Mouse (Mus musculus) intestine, postnatal 0 days (tissue): ENCODE measurements around the gene Rexo1. TPM values are rescaled to one million over a fixed set of nuclear protein-coding genes. Genes with fewer than 3 reads are reported as not detected.

Source experiments
- ATAC-seq: fragments of 200-750 bp; cut with Nextera tagmentation; 2 replicates; pipeline ENCODE4 v1.8.0; 2017; ENCODE audit warnings: mild to moderate bottlenecking, moderate TSS enrichment, moderate library complexity
- H3K27ac ChIP-seq: fragments of 300-500 bp; sonication (generic); 2 replicates; pipeline ENCODE4 v1.5.1; 2014; ENCODE audit warnings: mild to moderate bottlenecking, low read depth, low read length, moderate library complexity
- H3K27me3 ChIP-seq: fragments of 300-500 bp; sonication (generic); replicated peaks from 2 replicates; pipeline ENCODE4 v1.6.1; 2014; ENCODE audit warnings: low read length, mixed read lengths; ENCODE audit not compliant: control insufficient read depth, insufficient read depth
- H3K36me3 ChIP-seq: fragments of 300-500 bp; sonication (generic); 2 replicates; pipeline ENCODE4 v1.6.1; 2014; ENCODE audit warnings: mild to moderate bottlenecking, moderate library complexity; ENCODE audit not compliant: control insufficient read depth, insufficient read depth
- H3K4me1 ChIP-seq: fragments of 300-500 bp; sonication (generic); replicated peaks from 2 replicates; pipeline ENCODE4 v1.6.1; 2014; ENCODE audit warnings: antibody characterized with exemption, low read length, mixed read lengths; ENCODE audit not compliant: control insufficient read depth, insufficient read depth
- H3K4me2 ChIP-seq: fragments of 300-500 bp; sonication (generic); replicated peaks from 2 replicates; pipeline ENCODE4 v1.6.1; 2014; ENCODE audit warnings: low read depth, mild to moderate bottlenecking, moderate library complexity
- H3K4me3 ChIP-seq: fragments of 300-500 bp; sonication (generic); 2 replicates; pipeline ENCODE4 v1.5.1; 2014; ENCODE audit warnings: low read depth, low read length
- H3K9ac ChIP-seq: fragments of 300-500 bp; sonication (generic); 2 replicates; pipeline ENCODE4 v1.6.1; 2014; ENCODE audit warnings: mild to moderate bottlenecking, low read depth, low read length
- H3K9me3 ChIP-seq: fragments of 300-500 bp; sonication (generic); 2 replicates; pipeline ENCODE4 v1.6.1; 2016; ENCODE audit warnings: mixed run types; ENCODE audit not compliant: control insufficient read depth
- CTCF ChIP-seq: sonication (generic); IDR thresholded peaks from 2 replicates; pipeline ENCODE4 v1.5.1; 2016; ENCODE audit warnings: low read depth, mild to moderate bottlenecking, control low read depth, antibody characterized with exemption, moderate library complexity
- WGBS: fragments of 180-500 bp; shearing (Covaris S2); extraction: QIAGEN DNeasy Blood & Tissue Kit; methylation state at CpG from one replicate; pipeline ENCODE4 v1.1.7; 2014; 5-methylcytosine and 5-hydroxymethylcytosine counted together
- polyA plus RNA-seq: library from polyadenylated mRNA; unstranded; fragments of >200 nt; fragmentation: Nextera tagmentation; extraction: Ambion mirVana; gene quantifications from 2 replicates; pipeline ENCODE4 v1.2.1, GENCODE M21; 2015

Gene Rexo1
- polyA plus RNA-seq, 1 experiment from 2014 or later, result 9.1 TPM

- H3K9me3 ChIP-seq, result no peaks in the 10 kb centered on the region
- H3K4me1 ChIP-seq, result no peaks in the 10 kb centered on the region
- peaks cover 66% of the 10 kb centered on the region for H3K27me3 ChIP-seq
- peak overlapping the region; percentile 67 for H3K4me2 ChIP-seq
- ATAC-seq, result peak; percentile 45
- TF ChIP-seq CTCF, result peak; percentile 96
- 8% methylated on average over 20 of the region's 20 CpGs for WGBS
- no peak overlapping the region for H3K27ac ChIP-seq
- H3K9ac ChIP-seq, result 0 out of 2 replicates have a peak overlapping the region, but pooled peaks have one; percentile 18
- no peaks in the 10 kb centered on the region for H3K36me3 ChIP-seq
- peak overlapping the region; percentile 40 for H3K4me3 ChIP-seq
Observed at GRCm38 (mm10) chr10:80509412-80510272, 51.7 kb downstream of the Rexo1 start.

- peaks cover 70% of the 10 kb centered on the region for H3K27me3 ChIP-seq
- H3K9ac ChIP-seq, result no peak overlapping the region
- H3K36me3 ChIP-seq, result no peaks in the 10 kb centered on the region
- peak; percentile 83 for TF ChIP-seq CTCF
- H3K4me3 ChIP-seq, result no peak overlapping the region
- no peak for ATAC-seq
- H3K4me2 ChIP-seq, result no peak overlapping the region
- H3K9me3 ChIP-seq, result no peaks in the 10 kb centered on the region
- no peaks in the 10 kb centered on the region for H3K4me1 ChIP-seq
- WGBS, result under 1% methylated on average over 11 of the region's 11 CpGs
- no peak overlapping the region for H3K27ac ChIP-seq
Observed at GRCm38 (mm10) chr10:80506222-80506621, 55.1 kb downstream of the Rexo1 start.

- no peak overlapping the region for H3K9ac ChIP-seq
- no peaks in the 10 kb centered on the region for H3K4me1 ChIP-seq
- H3K4me2 ChIP-seq, result no peak overlapping the region
- peaks cover 75% of the 10 kb centered on the region for H3K27me3 ChIP-seq
- no peak overlapping the region for H3K4me3 ChIP-seq
- ATAC-seq, result no peak
- no peak overlapping the region for H3K27ac ChIP-seq
- TF ChIP-seq CTCF, result no peak
- no peaks in the 10 kb centered on the region for H3K36me3 ChIP-seq
- no peaks in the 10 kb centered on the region for H3K9me3 ChIP-seq
- 13% methylated on average over 8 of the region's 9 CpGs for WGBS
Observed at GRCm38 (mm10) chr10:80504724-80505123, 56.6 kb downstream of the Rexo1 start.

- no peak for ATAC-seq
- H3K27me3 ChIP-seq, result peaks cover 79% of the 10 kb centered on the region
- no peaks in the 10 kb centered on the region for H3K36me3 ChIP-seq
- no peak overlapping the region for H3K9ac ChIP-seq
- 0 out of 2 replicates have a peak overlapping the region, but pooled peaks have one; percentile 16 for H3K4me3 ChIP-seq
- no peak for TF ChIP-seq CTCF
- H3K4me1 ChIP-seq, result no peaks in the 10 kb centered on the region
- no peak overlapping the region for H3K27ac ChIP-seq
- peak overlapping the region; percentile 39 for H3K4me2 ChIP-seq
- WGBS, result 3% methylated on average over 27 of the region's 27 CpGs
- H3K9me3 ChIP-seq, result no peaks in the 10 kb centered on the region
Observed at GRCm38 (mm10) chr10:80503599-80504220, 57.6 kb downstream of the Rexo1 start.

GRCm38 (mm10) chr10:80502819-80503314 is 58.5 kb downstream of the Rexo1 start:
- WGBS, result 11% methylated on average over 22 of the region's 22 CpGs
- Histone ChIP-seq H3K4me2 (no peak overlapping the region), H3K36me3 (no peaks in the 10 kb centered on the region), H3K9ac (no peak overlapping the region), H3K27me3 (peaks cover 85% of the 10 kb centered on the region), H3K27ac (no peak overlapping the region), H3K4me3 (peak overlapping the region; percentile 16; the same call in 1 of the 2 replicates), H3K4me1 (no peaks in the 10 kb centered on the region), H3K9me3 (no peaks in the 10 kb centered on the region)
- no peak for TF ChIP-seq CTCF
- no peak for ATAC-seq

- H3K9me3 ChIP-seq, result no peaks in the 10 kb centered on the region
- H3K4me3 ChIP-seq, result no peak overlapping the region; the same call in 1 of the 2 replicates
- 4% methylated on average over 7 of the region's 7 CpGs for WGBS
- no peaks in the 10 kb centered on the region for H3K36me3 ChIP-seq
- no peak overlapping the region for H3K4me2 ChIP-seq
- no peak overlapping the region for H3K9ac ChIP-seq
- no peak for TF ChIP-seq CTCF
- peaks cover 88% of the 10 kb centered on the region for H3K27me3 ChIP-seq
- ATAC-seq, result no peak
- H3K4me1 ChIP-seq, result no peaks in the 10 kb centered on the region
- no peak overlapping the region for H3K27ac ChIP-seq
Observed at GRCm38 (mm10) chr10:80502291-80502690, 59.1 kb downstream of the Rexo1 start.
